ENCODE assay signal across 23 mouse cellular contexts in the genomic region with DNA sequence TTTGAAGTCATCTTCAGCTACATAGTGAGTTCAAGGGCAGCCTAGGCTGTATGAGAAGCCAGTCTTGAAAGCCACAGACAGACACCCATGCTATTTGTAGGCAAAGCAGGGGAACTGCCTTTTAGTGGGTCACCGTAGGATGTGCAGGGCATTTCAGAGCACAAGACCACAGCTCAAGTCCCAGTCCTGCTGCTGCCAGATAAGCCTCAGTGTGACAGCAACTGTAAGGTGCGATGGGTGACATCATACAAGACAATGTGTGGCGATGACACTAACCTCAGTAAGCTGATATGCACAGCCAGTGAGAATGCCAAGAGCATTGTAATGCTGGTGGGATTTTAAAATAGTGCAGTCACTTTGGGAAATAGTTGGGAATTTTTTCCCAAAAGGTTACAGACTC. TPM values are rescaled to one million over a fixed set of nuclear protein-coding genes. Genes with fewer than 3 reads are reported as not detected.
DNase-seq lines count a peak whose midpoint lies in the region; ATAC-seq and TF ChIP-seq lines count a peak whose summit lies in the region.
"Had no signal": no experiment of that assay in that cellular context is flagged by ENCODE, and none has a peak within 500 bp of the region (broad histone marks: within the 10 kb centered on the region; RNA-seq: fewer than 3 reads in every experiment).

No protein-coding gene starts in this region.

- no peak overlapping the region for H3K4me2 ChIP-seq in liver, embryonic 13.5 days
- no peak overlapping the region for H3K4me2 ChIP-seq in hindbrain, embryonic 12.5 days (replicated peaks)
- H3K4me2 ChIP-seq: neural tube, embryonic 13.5 days had no signal

- ATAC-seq in liver, embryonic 13.5 days (ENCODE audit: low read depth) = peak; percentile 82
- ATAC-seq in megakaryocyte-erythroid progenitor cell, adult 5-6 weeks (replicated peaks; ENCODE audit: low FRiP score, low TSS enrichment, poor library complexity, severe bottlenecking) = peak; percentile 95
- no peak for ATAC-seq in hindbrain, embryonic 12.5 days (ENCODE audit: low FRiP score)
- ATAC-seq: hindbrain, postnatal 0 days; midbrain, embryonic 16.5 days had no signal

- H3K27ac ChIP-seq in MEL (ENCODE audit: control insufficient read depth, low read depth, low read length) = no peak overlapping the region
- H3K27ac ChIP-seq in liver, embryonic 13.5 days = no peak overlapping the region
- H3K27ac ChIP-seq in hindbrain, embryonic 12.5 days = no peak overlapping the region
- H3K27ac ChIP-seq: forebrain, embryonic 10.5 days; heart, embryonic 10.5 days; hindbrain, postnatal 0 days; kidney, postnatal 0 days; neural tube, embryonic 13.5 days had no signal

- peak; percentile 43 for DNase-seq in MEL (ENCODE audit: low read depth, low spot score)
- DNase-seq in c-Kit-positive CD71-positive TER-119-negative erythroid progenitor cells, embryonic 14.5 days (ENCODE audit: low read depth) = peak; percentile 30
- no peak for DNase-seq in liver, embryonic 13.5 days
- no peak for DNase-seq in testis, postnatal 14 days (ENCODE audit: low spot score)
- no peak for DNase-seq in thymus, postnatal 36 days
- DNase-seq: adrenal gland, postnatal 25 days; cerebellum, adult 11-12 months; cerebellum, postnatal 10 days; kidney, adult 11 months; lung, adult 18-20 months; lung, postnatal 14 days; retina, postnatal 1 day; right cerebral cortex, postnatal 25 days; spleen, adult 18-20 months had no signal

- no peak overlapping the region for H3K4me3 ChIP-seq in MEL (ENCODE audit: control insufficient read depth in 1 of 2, insufficient read depth in 1 of 2, low read depth in 2 of 2, low read length in 2 of 2)
- no peak overlapping the region for H3K4me3 ChIP-seq in liver, embryonic 13.5 days (replicated peaks)
- no peak overlapping the region for H3K4me3 ChIP-seq in hindbrain, embryonic 12.5 days
- H3K4me3 ChIP-seq: forebrain, embryonic 10.5 days; heart, embryonic 10.5 days; myocyte; neural tube, embryonic 13.5 days had no signal

- no peak for TF ChIP-seq POLR2A in MEL (IDR thresholded peaks at IDR 0.05; ENCODE audit: control insufficient read depth in 1 of 2, insufficient read depth in 1 of 2, low read depth in 1 of 2, low read length in 2 of 2, poor library complexity in 1 of 2)

- TF ChIP-seq CTCF in MEL (IDR thresholded peaks at IDR 0.05 in 2 of 3, conservative IDR thresholded peaks at IDR 0.05 in 1 of 3; ENCODE audit: control insufficient read depth in 1 of 3, insufficient read depth in 1 of 3, low read depth in 2 of 3, low read length in 3 of 3, poor library complexity in 1 of 3, severe bottlenecking in 1 of 3) = no peak

- H3K9ac ChIP-seq in MEL (ENCODE audit: control insufficient read depth, low read depth, low read length, poor library complexity, severe bottlenecking) = no peak overlapping the region
- H3K9ac ChIP-seq in liver, embryonic 13.5 days = no peak overlapping the region
- no peak overlapping the region for H3K9ac ChIP-seq in hindbrain, embryonic 12.5 days
- H3K9ac ChIP-seq: neural tube, embryonic 13.5 days had no signal

- 23% methylated on average over 3 of the region's 3 CpGs for WGBS in liver, embryonic 13.5 days (ENCODE audit: insufficient replicate concordance)
- 93% methylated on average over 3 of the region's 3 CpGs for WGBS in hindbrain, embryonic 12.5 days

- TF ChIP-seq EP300 in MEL (IDR thresholded peaks at IDR 0.05; ENCODE audit: low read depth in 1 of 2, low read length in 2 of 2) = no peak

- H3K4me1 ChIP-seq in MEL (ENCODE audit: control insufficient read depth in 1 of 2, insufficient read depth in 2 of 2, low read length in 2 of 2) = 0 out of 4 replicates have a peak, but pooled peaks cover 0 to 3% of the 10 kb centered on the region in 2 experiments
- H3K4me1 ChIP-seq in liver, embryonic 13.5 days (replicated peaks) = peaks cover 16% of the 10 kb centered on the region
- H3K4me1 ChIP-seq in hindbrain, embryonic 12.5 days = peaks cover 2% of the 10 kb centered on the region; the same call in 1 of the 2 replicates

- peaks cover 7 to 8% of the 10 kb centered on the region in 2 experiments; a peak in 2 of 4 replicates for H3K27me3 ChIP-seq in MEL (ENCODE audit: control insufficient read depth in 1 of 2, insufficient read depth in 2 of 2, low read length in 2 of 2)
- H3K27me3 ChIP-seq in liver, embryonic 13.5 days = no peaks in the 10 kb centered on the region
- no peaks in the 10 kb centered on the region for H3K27me3 ChIP-seq in hindbrain, embryonic 12.5 days
- H3K27me3 ChIP-seq: neural tube, embryonic 13.5 days had no signal

- H3K79me2 ChIP-seq in MEL (ENCODE audit: control insufficient read depth, insufficient read depth, low read length, poor library complexity) = no peaks in the 10 kb centered on the region

- no peaks in the 10 kb centered on the region for H3K9me3 ChIP-seq in MEL (replicated peaks; ENCODE audit: insufficient read depth, low read length)
- no peaks in the 10 kb centered on the region for H3K9me3 ChIP-seq in liver, embryonic 13.5 days (replicated peaks)
- no peaks in the 10 kb centered on the region for H3K9me3 ChIP-seq in hindbrain, embryonic 12.5 days (replicated peaks)
- H3K9me3 ChIP-seq: forebrain, embryonic 10.5 days; heart, embryonic 10.5 days; neural tube, embryonic 13.5 days had no signal

- no peak for TF ChIP-seq RAD21 in MEL (IDR thresholded peaks at IDR 0.05; ENCODE audit: low read depth, low read length)

- no peaks in the 10 kb centered on the region for H3K36me3 ChIP-seq in MEL (ENCODE audit: control insufficient read depth in 1 of 2, insufficient read depth in 2 of 2, low read length in 2 of 2)
- no peaks in the 10 kb centered on the region for H3K36me3 ChIP-seq in liver, embryonic 13.5 days
- peaks cover 15% of the 10 kb centered on the region; the same call in 1 of the 2 replicates for H3K36me3 ChIP-seq in hindbrain, embryonic 12.5 days
- H3K36me3 ChIP-seq: heart, embryonic 10.5 days had no signal

TF ChIP-seq in MEL, 35 proteins besides CTCF, POLR2A, EP300 and RAD21:
- TF ChIP-seq HCFC1 (IDR thresholded peaks at IDR 0.05; ENCODE audit: low read depth, low read length) = no peak
- no peak for TF ChIP-seq ZKSCAN1 (IDR thresholded peaks at IDR 0.05; ENCODE audit: low read depth, low read length)
- no peak for TF ChIP-seq NRF1 (IDR thresholded peaks at IDR 0.05; ENCODE audit: insufficient read depth, low read depth, low read length, poor library complexity, severe bottlenecking)
- no peak for TF ChIP-seq MXI1 (IDR thresholded peaks at IDR 0.05; ENCODE audit: low read depth, low read length)
- TF ChIP-seq BHLHE40 (IDR thresholded peaks at IDR 0.05; ENCODE audit: borderline replicate concordance, low read depth, low read length) = no peak
- no peak for TF ChIP-seq MAZ (IDR thresholded peaks at IDR 0.05; ENCODE audit: low read depth, low read length)
- no peak for TF ChIP-seq GATA1 (IDR thresholded peaks at IDR 0.05; ENCODE audit: low read depth, low read length)
- no peak for TF ChIP-seq SMC3 (IDR thresholded peaks at IDR 0.05; ENCODE audit: low read depth, low read length)
- TF ChIP-seq JUND (IDR thresholded peaks at IDR 0.05; ENCODE audit: low read depth, low read length) = no peak
- no peak for TF ChIP-seq CHD1 (IDR thresholded peaks at IDR 0.05; ENCODE audit: low read depth, low read length)
- TF ChIP-seq USF1 (IDR thresholded peaks at IDR 0.05; ENCODE audit: low read depth, low read length) = no peak
- TF ChIP-seq NELFE (IDR thresholded peaks at IDR 0.05; ENCODE audit: low read depth, low read length) = no peak
- TF ChIP-seq ETS1 (IDR thresholded peaks at IDR 0.05; ENCODE audit: low read depth, low read length) = no peak

RNA-seq across cellular contexts. Expression of gene Wdr76, which starts 56.6 kb away (rescaled TPM):
- 23.2 and 23.5 TPM in 2 replicates for total RNA-seq in MEL (2012; rRNA removed)
- 10 to 100 TPM in 1 of 2 experiments, not detected in 1; 21.8 TPM for polyA plus RNA-seq in MEL (2012; ENCODE audit: insufficient read depth in 1 of 2, insufficient read length in 2 of 2, low read depth in 1 of 2, low replicate concordance in 2 of 2, missing spikeins in 1 of 2)
- polyA plus RNA-seq in liver, embryonic 13.5 days (2015; fragmentation: Nextera tagmentation; extraction: Ambion mirVana) = 9.3 and 12.5 TPM in 2 replicates
- 37.9 and 52.7 TPM in 2 replicates for total RNA-seq in megakaryocyte-erythroid progenitor cell, adult 5-6 weeks (2014; fragmentation: Nextera tagmentation)
- total RNA-seq in megakaryocyte-erythroid progenitor cell, adult 5-6 weeks (2017) = 41.7 and 55.8 TPM in 2 replicates
- polyA plus RNA-seq in hindbrain, embryonic 12.5 days (2016; fragmentation: Nextera tagmentation; extraction: Ambion mirVana) = 7.0 and 7.6 TPM in 2 replicates

RNA-seq across cellular contexts. Expression of gene Mfap1a, which starts 56.7 kb away (rescaled TPM):
- total RNA-seq in MEL (2012; rRNA removed) = 23.5 and 23.8 TPM in 2 replicates
- polyA plus RNA-seq in MEL (2012; ENCODE audit: insufficient read depth in 1 of 2, insufficient read length in 2 of 2, low read depth in 1 of 2, low replicate concordance in 2 of 2, missing spikeins in 1 of 2) = 10 to 100 TPM in 1 of 2 experiments, not detected in 1; 29.3 TPM
- polyA plus RNA-seq in liver, embryonic 13.5 days (2015; fragmentation: Nextera tagmentation; extraction: Ambion mirVana) = 14.0 and 16.0 TPM in 2 replicates
- 18.6 and 26.6 TPM in 2 replicates for total RNA-seq in megakaryocyte-erythroid progenitor cell, adult 5-6 weeks (2014; fragmentation: Nextera tagmentation)
- total RNA-seq in megakaryocyte-erythroid progenitor cell, adult 5-6 weeks (2017) = 34.0 and 45.9 TPM in 2 replicates
- 32.9 and 33.1 TPM in 2 replicates for polyA plus RNA-seq in hindbrain, embryonic 12.5 days (2016; fragmentation: Nextera tagmentation; extraction: Ambion mirVana)

Comparison
In these comparisons a context has a peak if more than half of its experiments do, and no peak if none do; other contexts are left out.
1. DNase-seq: peak in MEL (single experiment) and c-Kit-positive CD71-positive TER-119-negative erythroid progenitor cells, embryonic 14.5 days (single experiment); none in liver, embryonic 13.5 days (single experiment), testis, postnatal 14 days (single experiment) and thymus, postnatal 36 days (0 of 2).